Mouse (Mus musculus) liver, embryonic 14.5 days (tissue): ENCODE measurements at regions not wholly inside any gene's neighbourhood (a gene's known extent, or its start where the extent isn't known, plus 50 kb on each side); places are given as distances from the start of the nearest gene placed in this dataset.

Experiments
- CTCF ChIP-seq: IDR thresholded peaks from 2 replicates; pipeline ENCODE4 v1.5.1; 2016; ENCODE audit warnings: antibody characterized with exemption, low read depth, control low read depth
- EP300 ChIP-seq: IDR thresholded peaks from 2 replicates; pipeline ENCODE4 v1.6.1; 2016; ENCODE audit warnings: antibody characterized with exemption, low read depth

- TF ChIP-seq CTCF: no peak
- TF ChIP-seq EP300: no peak
These were observed 556.2 kb upstream of the Ddx18 start for GRCm38 (mm10) chr1:122123954-122124353.
